Mouse (Mus musculus) adrenal gland, postnatal 25 days (tissue): ENCODE measurements around the gene Gm10439. TPM values are rescaled to one million over a fixed set of nuclear protein-coding genes. Genes with fewer than 3 reads are reported as not detected.
"Not testable (repeated sequence)": the region's sequence is repeated elsewhere in the genome, so short reads cannot be mapped to it uniquely, and the experiment has no call there.

Source experiments
- DNase-seq: peaks from one replicate; pipeline ENCODE4 v3.0.0; 2021; ENCODE audit warnings: mixed read lengths
- long read RNA-seq: library from polyadenylated mRNA; stranded (forward); transcript quantifications from one replicate; pipeline ENCODE4 v2.0.0, GENCODE M21; 2021
- total RNA-seq: library from RNA; stranded (reverse); gene quantifications from 2 replicates; pipeline ENCODE4 v1.2.3, GENCODE M21; 2021

Gene Gm10439
- total RNA-seq, result not detected in 2 replicates
- long read RNA-seq, result 0 reads

GRCm38 (mm10) chrX:149594270-149594669 lies at the start of gene Gm10439:
Gene Gm10439 (plus strand): TSS chrX:149594570.
- not testable (repeated sequence) for DNase-seq

Other genes with a start within 250 kb of the Gm10439 start
- not detected in 2 replicates for gene Gm15085, start 147.0 kb upstream of the Gm10439 start, total RNA-seq
- gene Gm15097, start 189.9 kb downstream of the Gm10439 start, total RNA-seq, result not detected in 2 replicates